Mouse (Mus musculus): ENCODE results near the gene Angptl2.
A peak's percentile ranks its signal among the peaks of the same experiment; 100 is the strongest.

Gene Angptl2

GRCm38 (mm10) chr2:33232782-33233570, 17.1 kb downstream of the Angptl2 start:
- DNase-seq: no peak

GRCm38 (mm10) chr2:33233856-33234255, 18.0 kb downstream of the Angptl2 start:
- no peak for DNase-seq

GRCm38 (mm10) chr2:33234848-33235247, 19.0 kb downstream of the Angptl2 start:
- DNase-seq: peak; percentile 40

GRCm38 (mm10) chr2:33237581-33237980, 21.7 kb downstream of the Angptl2 start:
- DNase-seq: no peak

GRCm38 (mm10) chr2:33244880-33245279, 29.0 kb downstream of the Angptl2 start:
- DNase-seq: no peak

- DNase-seq: no peak
These were observed 29.5 kb downstream of the Angptl2 start for GRCm38 (mm10) chr2:33245350-33245749.

GRCm38 (mm10) chr2:33246841-33247240, 31.0 kb downstream of the Angptl2 start:
- no peak for DNase-seq

GRCm38 (mm10) chr2:33248549-33248948, 32.7 kb downstream of the Angptl2 start:
- DNase-seq: no peak

- no peak for DNase-seq
These were observed 34.2 kb downstream of the Angptl2 start for GRCm38 (mm10) chr2:33249922-33250633.

GRCm38 (mm10) chr2:33252751-33253150, 36.9 kb downstream of the Angptl2 start:
- DNase-seq: no peak

GRCm38 (mm10) chr2:33253572-33254190, 37.8 kb downstream of the Angptl2 start:
- no peak for DNase-seq

GRCm38 (mm10) chr2:33254318-33254985, 38.6 kb downstream of the Angptl2 start:
- DNase-seq: peak; percentile 52

GRCm38 (mm10) chr2:33256769-33257537, 41.1 kb downstream of the Angptl2 start:
- DNase-seq: peak; percentile 43

GRCm38 (mm10) chr2:33260772-33261171, 44.9 kb downstream of the Angptl2 start:
- DNase-seq: no peak

GRCm38 (mm10) chr2:33261475-33261874, 45.6 kb downstream of the Angptl2 start:
- no peak for DNase-seq

GRCm38 (mm10) chr2:33265793-33266192, 49.9 kb downstream of the Angptl2 start:
- DNase-seq: no peak

- DNase-seq: no peak
These were observed 51.2 kb downstream of the Angptl2 start for GRCm38 (mm10) chr2:33267075-33267474.

GRCm38 (mm10) chr2:33268384-33269131, 52.7 kb downstream of the Angptl2 start:
- no peak for DNase-seq

- peak; percentile 43 for DNase-seq
These were observed 53.2 kb downstream of the Angptl2 start for GRCm38 (mm10) chr2:33269132-33269493.

- DNase-seq: no peak
These were observed 54.7 kb downstream of the Angptl2 start for GRCm38 (mm10) chr2:33270569-33270968.

- no peak for DNase-seq
These were observed 55.6 kb downstream of the Angptl2 start for GRCm38 (mm10) chr2:33271511-33271910.
